Mouse (Mus musculus) inflammation-experienced regulatory T-cells, adult 6 months (primary cell): ENCODE results near the gene Usf2. TPM values are rescaled to one million over a fixed set of nuclear protein-coding genes. Genes with fewer than 3 reads are reported as not detected.
"Not testable (repeated sequence)": the region's sequence is repeated elsewhere in the genome, so short reads cannot be mapped to it uniquely, and the experiment has no call there.

Source experiments
- ATAC-seq: one replicate; pipeline ENCODE4 v1.8.0; 2017
- polyA plus RNA-seq, 3 experiments: library from polyadenylated mRNA; unstranded; fragments of 100-300 nt; shearing (Covaris generic); gene quantifications; one replicate each; pipeline ENCODE4 v1.2.1; 2017

The Usf2 gene
- polyA plus RNA-seq, 3 experiments from 2014 or later: 8.8 to 18.8 (median 13.6) TPM

GRCm38 (mm10) chr7:30958109-30958865 lies 1.7 kb upstream of the Usf2 start:
- ATAC-seq: no peak

- peak; percentile 72 for ATAC-seq
Measured at GRCm38 (mm10) chr7:30957367-30957783, 772 bp upstream of the Usf2 start.

- peak; percentile 16 for ATAC-seq
Measured at GRCm38 (mm10) chr7:30956357-30956751, 249 bp downstream of the Usf2 start.

- ATAC-seq: peak; percentile 31
Measured at GRCm38 (mm10) chr7:30955584-30956356, 833 bp downstream of the Usf2 start.

GRCm38 (mm10) chr7:30954971-30955520 lies 1.6 kb downstream of the Usf2 start:
- no peak for ATAC-seq

- ATAC-seq: no peak
Measured at GRCm38 (mm10) chr7:30954036-30954435, 2.6 kb downstream of the Usf2 start.

- ATAC-seq: no peak
Measured at GRCm38 (mm10) chr7:30953459-30953858, 3.1 kb downstream of the Usf2 start.

GRCm38 (mm10) chr7:30952441-30953265 lies 4.0 kb downstream of the Usf2 start:
- no peak for ATAC-seq

- ATAC-seq: not testable (repeated sequence)
Measured at GRCm38 (mm10) chr7:30949902-30950301, 6.7 kb downstream of the Usf2 start.

GRCm38 (mm10) chr7:30945876-30946275 lies 10.7 kb downstream of the Usf2 start:
- no peak for ATAC-seq

- not testable (repeated sequence) for ATAC-seq
Measured at GRCm38 (mm10) chr7:30945466-30945865, 11.1 kb downstream of the Usf2 start.

GRCm38 (mm10) chr7:30944706-30945105 lies 11.9 kb downstream of the Usf2 start:
- not testable (repeated sequence) for ATAC-seq

GRCm38 (mm10) chr7:30943909-30944635 lies 12.5 kb downstream of the Usf2 start, which contains the start of gene Hamp:
TSS of gene Hamp (minus strand) at chr7:30944032.
- no peak for ATAC-seq

GRCm38 (mm10) chr7:30942365-30942764 lies 14.2 kb downstream of the Usf2 start:
- ATAC-seq: not testable (repeated sequence)

- ATAC-seq: not testable (repeated sequence)
Measured at GRCm38 (mm10) chr7:30940070-30940469, 16.5 kb downstream of the Usf2 start.

GRCm38 (mm10) chr7:30935422-30936099 lies 21.0 kb downstream of the Usf2 start:
- ATAC-seq: not testable (repeated sequence)

GRCm38 (mm10) chr7:30924581-30924980 lies 32.0 kb downstream of the Usf2 start, which contains the start of gene Hamp2:
TSS of gene Hamp2 (minus strand) at chr7:30924681.
- ATAC-seq: not testable (repeated sequence)

GRCm38 (mm10) chr7:30924071-30924470 lies 32.5 kb downstream of the Usf2 start:
- ATAC-seq: no peak

GRCm38 (mm10) chr7:30922490-30922889 lies 34.1 kb downstream of the Usf2 start:
- ATAC-seq: not testable (repeated sequence)

GRCm38 (mm10) chr7:30920217-30920616 lies 36.4 kb downstream of the Usf2 start:
- ATAC-seq: no peak

- no peak for ATAC-seq
Measured at GRCm38 (mm10) chr7:30917219-30917618, 39.4 kb downstream of the Usf2 start.
